Mouse (Mus musculus) gastrocnemius, adult 2 months (tissue): ENCODE measurements around the gene Lrrc23. TPM values are rescaled to one million over a fixed set of nuclear protein-coding genes. Genes with fewer than 3 reads are reported as not detected.

Experiments
- DNase-seq: peaks from one replicate; pipeline ENCODE4 v3.0.0; 2022
- H3K27ac ChIP-seq: fragments of 200-600 bp; 2 replicates; pipeline ENCODE4 v1.8.1; 2022; ENCODE audit warnings: mild to moderate bottlenecking
- H3K4me3 ChIP-seq: fragments of 200-600 bp; 2 replicates; pipeline ENCODE4 v1.8.1; 2022; ENCODE audit warnings: mild to moderate bottlenecking, moderate library complexity
- CTCF ChIP-seq: fragments of 200-600 bp; IDR thresholded peaks from 2 replicates; pipeline ENCODE4 v1.8.1; 2022; ENCODE audit warnings: antibody characterized with exemption, mild to moderate bottlenecking, moderate library complexity
- intact Hi-C: fragments of 180-260 bp; cut with DNase I; formaldehyde crosslinking; loops from one replicate; pipeline ENCODE4 v1.15.1; 2025
- long read RNA-seq, 2 experiments: library from polyadenylated mRNA; stranded (forward); transcript quantifications; one replicate each; pipeline ENCODE4 v2.0.0; 2021
- total RNA-seq, 2 experiments: library from RNA; stranded (reverse); gene quantifications; 2 replicates each; pipeline ENCODE4 v1.2.3; 2021

Gene Lrrc23
- under 1 TPM in 1 of 2 experiments, not detected in 1; 0.48 TPM for total RNA-seq
- long read RNA-seq, experiment 1, result 0 reads
- long read RNA-seq, experiment 2, result 0 reads

- Histone ChIP-seq H3K27ac (peak within 1 kb of the TSS; percentile 58), H3K4me3 (peak within 1 kb of the TSS; percentile 57)
- TF ChIP-seq CTCF, result no peak
- intact Hi-C loops, result no loop called here
- DNase-seq, result no peak
Observed at GRCm38 (mm10) chr6:124779222-124779983, at the start of gene Lrrc23. Gene Lrrc23, minus strand, starts transcription at chr6:124779727.

GRCm38 (mm10) chr6:124828101-124828592 is 48.6 kb upstream of the Lrrc23 start:
- intact Hi-C loops, result loop anchor here (2.0 kb wide), 1 partner anchor 13 kb away; the partner anchor contains the start of gene Tpi1
- Histone ChIP-seq H3K27ac (peak overlapping the region; percentile 95), H3K4me3 (peak overlapping the region; percentile 83)
- TF ChIP-seq CTCF, result no peak
- DNase-seq, result peak; percentile 56

- H3K4me3 ChIP-seq, result no peak overlapping the region
- peak; percentile 10 for DNase-seq
- intact Hi-C loops, result no loop called here
- no peak overlapping the region for H3K27ac ChIP-seq
- TF ChIP-seq CTCF, result no peak
Observed at GRCm38 (mm10) chr6:124822049-124822448, 42.5 kb upstream of the Lrrc23 start.

- DNase-seq, result peak; percentile 5
Observed at GRCm38 (mm10) chr6:124820891-124821290, 41.4 kb upstream of the Lrrc23 start.

GRCm38 (mm10) chr6:124817971-124818370 is 38.4 kb upstream of the Lrrc23 start:
- no peak overlapping the region for H3K27ac ChIP-seq
- intact Hi-C loops, result no loop called here
- TF ChIP-seq CTCF, result no peak
- no peak for DNase-seq
- no peak overlapping the region for H3K4me3 ChIP-seq

More at GRCm38 (mm10) chr6:124820891-124821290, 41.4 kb upstream of the Lrrc23 start:
- Histone ChIP-seq H3K27ac (no peak overlapping the region), H3K4me3 (no peak overlapping the region)
- intact Hi-C loops, result no loop called here
- TF ChIP-seq CTCF, result no peak

GRCm38 (mm10) chr6:124817563-124817962 is 38.0 kb upstream of the Lrrc23 start:
- intact Hi-C loops, result no loop called here
- Histone ChIP-seq H3K27ac (no peak overlapping the region), H3K4me3 (no peak overlapping the region)
- no peak for TF ChIP-seq CTCF
- DNase-seq, result peak; percentile 20

- DNase-seq, result peak; percentile 4
- no peak overlapping the region for H3K27ac ChIP-seq
- H3K4me3 ChIP-seq, result no peak overlapping the region
- no peak for TF ChIP-seq CTCF
- intact Hi-C loops, result no loop called here
Observed at GRCm38 (mm10) chr6:124817125-124817524, 37.6 kb upstream of the Lrrc23 start.

GRCm38 (mm10) chr6:124816611-124817010 is 37.1 kb upstream of the Lrrc23 start:
- peak; percentile 12 for DNase-seq
- TF ChIP-seq CTCF, result no peak
- Histone ChIP-seq H3K4me3 (no peak overlapping the region), H3K27ac (no peak overlapping the region)
- intact Hi-C loops, result no loop called here

GRCm38 (mm10) chr6:124814858-124815774 is 35.6 kb upstream of the Lrrc23 start:
- Histone ChIP-seq H3K27ac (no peak overlapping the region), H3K4me3 (no peak overlapping the region)
- peak; percentile 17 for DNase-seq
- no peak for TF ChIP-seq CTCF
- intact Hi-C loops, result loop anchor here (2.0 kb wide), 1 partner anchor 14 kb away; the partner anchor contains the start of genes Cdca3 and Usp5

- Histone ChIP-seq H3K27ac (peak overlapping the region; percentile 99), H3K4me3 (peak overlapping the region; percentile 90)
- DNase-seq, result no peak
- no peak for TF ChIP-seq CTCF
- intact Hi-C loops, result loop anchor here (2.0 kb wide), 1 partner anchor 14 kb away; the partner anchor contains the start of genes Cdca3 and Usp5
Observed at GRCm38 (mm10) chr6:124814448-124814847, 34.9 kb upstream of the Lrrc23 start.

GRCm38 (mm10) chr6:124813933-124814332 is 34.4 kb upstream of the Lrrc23 start, which contains the start of gene Tpi1:
Gene Tpi1, minus strand, starts transcription at chr6:124814296.
- peak; percentile 8; the same call in 1 of the 2 replicates for TF ChIP-seq CTCF
- peak within 1 kb of the TSS; percentile 90 for H3K4me3 ChIP-seq
- H3K27ac ChIP-seq, result peak within 1 kb of the TSS; percentile 99
- DNase-seq, result peak; percentile 95
- intact Hi-C loops, result loop anchor here (2.0 kb wide), 1 partner anchor 15 kb away; the partner anchor contains the start of genes Cdca3 and Usp5

- Histone ChIP-seq H3K27ac (peak overlapping the region; percentile 99), H3K4me3 (peak overlapping the region; percentile 90)
- no peak for TF ChIP-seq CTCF
- DNase-seq, result peak; percentile 88
- intact Hi-C loops, result no loop called here
Observed at GRCm38 (mm10) chr6:124813496-124813895, 34.0 kb upstream of the Lrrc23 start.
